Mouse (Mus musculus) limb, embryonic 11.5 days (tissue): ENCODE results near the gene Dab1. TPM values are rescaled to one million over a fixed set of nuclear protein-coding genes. Genes with fewer than 3 reads are reported as not detected.

Experiments
- ATAC-seq: fragments of 200-750 bp; cut with Nextera tagmentation; 2 replicates; pipeline ENCODE4 v1.8.0; 2017; ENCODE audit warnings: low read depth; ENCODE audit not compliant: insufficient number of reproducible peaks, low FRiP score, low TSS enrichment
- DNase-seq: peaks from one replicate; pipeline ENCODE4 v3.0.0-alpha.2; 2015; ENCODE audit warnings: low spot score
- H3K27ac ChIP-seq: fragments of 300-500 bp; sonication (generic); replicated peaks from 2 replicates; pipeline ENCODE4 v1.5.1; 2014; ENCODE audit warnings: low read depth, mild to moderate bottlenecking, low read length
- H3K27me3 ChIP-seq: fragments of 300-500 bp; sonication (generic); 2 replicates; pipeline ENCODE4 v1.6.1; 2014; ENCODE audit warnings: mild to moderate bottlenecking, low read length, mixed read lengths; ENCODE audit not compliant: control insufficient read depth, insufficient read depth
- H3K36me3 ChIP-seq: fragments of 300-500 bp; sonication (generic); 2 replicates; pipeline ENCODE4 v1.6.1; 2014; ENCODE audit warnings: mild to moderate bottlenecking, low read length, moderate library complexity, mixed read lengths; ENCODE audit not compliant: control insufficient read depth, insufficient read depth
- H3K4me1 ChIP-seq: fragments of 300-500 bp; sonication (generic); 2 replicates; pipeline ENCODE4 v1.6.1; 2014; ENCODE audit warnings: low read length, mixed read lengths; ENCODE audit not compliant: control insufficient read depth, insufficient read depth
- H3K4me2 ChIP-seq: fragments of 300-500 bp; sonication (generic); 2 replicates; pipeline ENCODE4 v1.6.1; 2014; ENCODE audit warnings: low read depth, mild to moderate bottlenecking, moderate library complexity; ENCODE audit not compliant: severe bottlenecking
- H3K4me3 ChIP-seq: fragments of 300-500 bp; sonication (generic); 2 replicates; pipeline ENCODE4 v1.5.1; 2014; ENCODE audit warnings: low read depth, low read length
- H3K9ac ChIP-seq: fragments of 300-500 bp; sonication (generic); 2 replicates; pipeline ENCODE4 v1.6.1; 2014; ENCODE audit warnings: mild to moderate bottlenecking, low read length
- H3K9me3 ChIP-seq: fragments of 300-500 bp; sonication (generic); 2 replicates; pipeline ENCODE4 v1.6.1; 2016; ENCODE audit warnings: low read length; ENCODE audit not compliant: control insufficient read depth
- WGBS: fragments of 180-500 bp; shearing (Covaris S2); extraction: QIAGEN DNeasy Blood & Tissue Kit; methylation state at CpG from one replicate; pipeline ENCODE4 v1.1.7; 2014; 5-methylcytosine and 5-hydroxymethylcytosine counted together
- polyA plus RNA-seq: library from polyadenylated mRNA; unstranded; fragments of >200 nt; fragmentation: Nextera tagmentation; extraction: Ambion mirVana; gene quantifications from 2 replicates; pipeline ENCODE4 v1.2.1, GENCODE M21; 2014

Gene Dab1
- polyA plus RNA-seq, 1 experiment from 2014 or later: 17.1 TPM

- Histone ChIP-seq H3K4me3 (no peak overlapping the region), H3K4me1 (no peaks in the 10 kb centered on the region), H3K4me2 (no peak overlapping the region), H3K27me3 (no peaks in the 10 kb centered on the region), H3K9ac (no peak overlapping the region), H3K9me3 (no peaks in the 10 kb centered on the region), H3K27ac (no peak overlapping the region), H3K36me3 (no peaks in the 10 kb centered on the region)
- DNase-seq (no peak), ATAC-seq (no peak)
- WGBS: 89% methylated on average over 8 of the region's 8 CpGs
These were observed 1023.8 kb downstream of the Dab1 start for GRCm38 (mm10) chr4:104642761-104643469.

GRCm38 (mm10) chr4:104643534-104644356, 1024.6 kb downstream of the Dab1 start:
- Histone ChIP-seq H3K9ac (no peak overlapping the region), H3K4me1 (no peaks in the 10 kb centered on the region), H3K27ac (no peak overlapping the region), H3K4me2 (no peak overlapping the region), H3K4me3 (no peak overlapping the region), H3K36me3 (no peaks in the 10 kb centered on the region), H3K27me3 (no peaks in the 10 kb centered on the region), H3K9me3 (no peaks in the 10 kb centered on the region)
- no peak for DNase-seq
- WGBS: 54% methylated on average over 6 of the region's 6 CpGs
- ATAC-seq: no peak

GRCm38 (mm10) chr4:104644357-104644630, 1025.1 kb downstream of the Dab1 start:
- no peaks in the 10 kb centered on the region for H3K36me3 ChIP-seq
- no peaks in the 10 kb centered on the region for H3K27me3 ChIP-seq
- DNase-seq (no peak), ATAC-seq (no peak)
- H3K27ac ChIP-seq: no peak overlapping the region
- H3K9me3 ChIP-seq: no peaks in the 10 kb centered on the region
- 70% methylated on average over 3 of the region's 3 CpGs for WGBS
- no peak overlapping the region for H3K4me3 ChIP-seq
- no peak overlapping the region for H3K9ac ChIP-seq
- H3K4me2 ChIP-seq: no peak overlapping the region
- H3K4me1 ChIP-seq: no peaks in the 10 kb centered on the region

GRCm38 (mm10) chr4:104644862-104645261, 1025.7 kb downstream of the Dab1 start:
- DNase-seq (no peak), ATAC-seq (no peak)
- H3K36me3 ChIP-seq: no peaks in the 10 kb centered on the region
- no peak overlapping the region for H3K4me3 ChIP-seq
- H3K27ac ChIP-seq: no peak overlapping the region
- H3K27me3 ChIP-seq: no peaks in the 10 kb centered on the region
- no peak overlapping the region for H3K4me2 ChIP-seq
- H3K4me1 ChIP-seq: no peaks in the 10 kb centered on the region
- WGBS: 90% methylated on average over 4 of the region's 4 CpGs
- no peaks in the 10 kb centered on the region for H3K9me3 ChIP-seq
- H3K9ac ChIP-seq: no peak overlapping the region

- H3K4me3 ChIP-seq: no peak overlapping the region
These were observed 1032.6 kb downstream of the Dab1 start for GRCm38 (mm10) chr4:104651761-104652160.

GRCm38 (mm10) chr4:104656728-104657127, 1037.6 kb downstream of the Dab1 start:
- Histone ChIP-seq H3K4me1 (no peaks in the 10 kb centered on the region), H3K9me3 (no peaks in the 10 kb centered on the region), H3K4me3 (no peak overlapping the region), H3K4me2 (no peak overlapping the region), H3K9ac (no peak overlapping the region), H3K36me3 (no peaks in the 10 kb centered on the region), H3K27ac (no peak overlapping the region), H3K27me3 (no peaks in the 10 kb centered on the region)
- no peak for ATAC-seq
- 86% methylated on average over 7 of the region's 7 CpGs for WGBS
- no peak for DNase-seq

More at GRCm38 (mm10) chr4:104651761-104652160, 1032.6 kb downstream of the Dab1 start:
- ATAC-seq (no peak), DNase-seq (no peak)
- Histone ChIP-seq H3K9me3 (no peaks in the 10 kb centered on the region), H3K27me3 (no peaks in the 10 kb centered on the region), H3K4me2 (no peak overlapping the region), H3K36me3 (no peaks in the 10 kb centered on the region), H3K27ac (no peak overlapping the region), H3K4me1 (no peaks in the 10 kb centered on the region), H3K9ac (no peak overlapping the region)
- 83% methylated on average over 6 of the region's 6 CpGs for whole genome bisulfite sequencing

GRCm38 (mm10) chr4:104662841-104663614, 1043.9 kb downstream of the Dab1 start:
- DNase-seq: no peak
- H3K27me3 ChIP-seq: no peaks in the 10 kb centered on the region
- WGBS: 83% methylated on average over 12 of the region's 12 CpGs
- H3K4me1 ChIP-seq: no peaks in the 10 kb centered on the region
- H3K4me3 ChIP-seq: no peak overlapping the region
- ATAC-seq: no peak
- no peak overlapping the region for H3K4me2 ChIP-seq
- H3K9me3 ChIP-seq: no peaks in the 10 kb centered on the region
- no peak overlapping the region for H3K9ac ChIP-seq
- H3K27ac ChIP-seq: no peak overlapping the region
- H3K36me3 ChIP-seq: no peaks in the 10 kb centered on the region

GRCm38 (mm10) chr4:104665553-104665952, 1046.4 kb downstream of the Dab1 start:
- Histone ChIP-seq H3K36me3 (no peaks in the 10 kb centered on the region), H3K4me2 (no peak overlapping the region), H3K4me1 (no peaks in the 10 kb centered on the region), H3K4me3 (no peak overlapping the region), H3K9ac (no peak overlapping the region), H3K27ac (no peak overlapping the region), H3K9me3 (no peaks in the 10 kb centered on the region), H3K27me3 (no peaks in the 10 kb centered on the region)
- DNase-seq: peak; percentile 73
- ATAC-seq: no peak
